Mouse (Mus musculus): Measurements from ENCODE around the gene 9630041A04Rik. TPM values are rescaled to one million over a fixed set of nuclear protein-coding genes. Genes with fewer than 3 reads are reported as not detected.

9630041A04Rik gene
- polyA plus RNA-seq, 1 experiment from 2014 or later, result not detected

- Histone ChIP-seq H3K9ac (no peak overlapping the region), H3K27ac (no peak overlapping the region), H3K4me2 (no peak overlapping the region), H3K4me3 (no peak overlapping the region), H3K27me3 (no peaks in the 10 kb centered on the region), H3K36me3 (no peaks in the 10 kb centered on the region), H3K4me1 (no peaks in the 10 kb centered on the region), H3K9me3 (no peaks in the 10 kb centered on the region)
- no peak for ATAC-seq (ENCODE audit: insufficient number of reproducible peaks, low FRiP score, low TSS enrichment, low read depth)
- 46% methylated on average over 4 of the region's 4 CpGs for WGBS
Measured at GRCm38 (mm10) chr9:101924829-101925228, 63.2 kb downstream of the 9630041A04Rik start.

GRCm38 (mm10) chr9:101933946-101934573, 72.4 kb downstream of the 9630041A04Rik start:
- no peak overlapping the region for H3K9ac ChIP-seq
- ATAC-seq (ENCODE audit: insufficient number of reproducible peaks, low FRiP score, low TSS enrichment, low read depth), result no peak
- whole genome bisulfite sequencing, result 60% methylated on average over 8 of the region's 8 CpGs
- H3K4me2 ChIP-seq, result no peak overlapping the region
- no peaks in the 10 kb centered on the region for H3K9me3 ChIP-seq
- no peaks in the 10 kb centered on the region for H3K27me3 ChIP-seq
- no peak overlapping the region for H3K4me3 ChIP-seq
- H3K27ac ChIP-seq, result no peak overlapping the region
- H3K4me1 ChIP-seq, result no peaks in the 10 kb centered on the region
- no peaks in the 10 kb centered on the region for H3K36me3 ChIP-seq

GRCm38 (mm10) chr9:101934887-101935286, 73.2 kb downstream of the 9630041A04Rik start:
- Histone ChIP-seq H3K4me2 (no peak overlapping the region), H3K9ac (no peak overlapping the region), H3K4me1 (no peaks in the 10 kb centered on the region), H3K4me3 (no peak overlapping the region), H3K9me3 (no peaks in the 10 kb centered on the region), H3K27ac (no peak overlapping the region), H3K36me3 (no peaks in the 10 kb centered on the region), H3K27me3 (no peaks in the 10 kb centered on the region)
- ATAC-seq (ENCODE audit: insufficient number of reproducible peaks, low FRiP score, low TSS enrichment, low read depth), result no peak
- 78% methylated on average over 8 of the region's 8 CpGs for WGBS

- Histone ChIP-seq H3K4me3 (no peak overlapping the region), H3K9ac (no peak overlapping the region), H3K36me3 (no peaks in the 10 kb centered on the region), H3K27me3 (no peaks in the 10 kb centered on the region), H3K27ac (no peak overlapping the region), H3K4me2 (no peak overlapping the region), H3K4me1 (no peaks in the 10 kb centered on the region), H3K9me3 (no peaks in the 10 kb centered on the region)
- 70% methylated on average over 4 of the region's 4 CpGs for WGBS
- ATAC-seq (ENCODE audit: insufficient number of reproducible peaks, low FRiP score, low TSS enrichment, low read depth), result no peak
Measured at GRCm38 (mm10) chr9:101938066-101938465, 76.4 kb downstream of the 9630041A04Rik start.

- WGBS, result 59% methylated on average over 5 of the region's 5 CpGs
- no peak overlapping the region for H3K4me3 ChIP-seq
- no peaks in the 10 kb centered on the region for H3K9me3 ChIP-seq
- H3K4me1 ChIP-seq, result no peaks in the 10 kb centered on the region
- ATAC-seq (ENCODE audit: insufficient number of reproducible peaks, low FRiP score, low TSS enrichment, low read depth), result no peak
- H3K9ac ChIP-seq, result no peak overlapping the region
- H3K4me2 ChIP-seq, result no peak overlapping the region
- H3K27ac ChIP-seq, result no peak overlapping the region
- no peaks in the 10 kb centered on the region for H3K36me3 ChIP-seq
- H3K27me3 ChIP-seq, result no peaks in the 10 kb centered on the region
Measured at GRCm38 (mm10) chr9:101939006-101939405, 77.4 kb downstream of the 9630041A04Rik start.

GRCm38 (mm10) chr9:101940182-101940581, 78.5 kb downstream of the 9630041A04Rik start:
- 0 out of 2 replicates have a peak, but pooled peaks cover 2% of the 10 kb centered on the region for H3K27me3 ChIP-seq
- H3K36me3 ChIP-seq, result no peaks in the 10 kb centered on the region
- no peak overlapping the region for H3K4me3 ChIP-seq
- no peak for ATAC-seq (ENCODE audit: insufficient number of reproducible peaks, low FRiP score, low TSS enrichment, low read depth)
- H3K4me1 ChIP-seq, result no peaks in the 10 kb centered on the region
- no peak overlapping the region for H3K27ac ChIP-seq
- no peaks in the 10 kb centered on the region for H3K9me3 ChIP-seq
- WGBS, result 71% methylated on average over 3 of the region's 3 CpGs
- H3K4me2 ChIP-seq, result no peak overlapping the region
- H3K9ac ChIP-seq, result no peak overlapping the region

- Histone ChIP-seq H3K9me3 (no peaks in the 10 kb centered on the region), H3K4me1 (no peaks in the 10 kb centered on the region), H3K4me2 (no peak overlapping the region), H3K4me3 (no peak overlapping the region), H3K27ac (no peak overlapping the region), H3K36me3 (no peaks in the 10 kb centered on the region), H3K27me3 (0 out of 2 replicates have a peak, but pooled peaks cover 4% of the 10 kb centered on the region), H3K9ac (no peak overlapping the region)
- 74% methylated on average over 9 of the region's 9 CpGs for WGBS
- no peak for ATAC-seq (ENCODE audit: insufficient number of reproducible peaks, low FRiP score, low TSS enrichment, low read depth)
Measured at GRCm38 (mm10) chr9:101942058-101942669, 80.5 kb downstream of the 9630041A04Rik start.

- Histone ChIP-seq H3K4me2 (no peak overlapping the region), H3K4me1 (no peaks in the 10 kb centered on the region), H3K36me3 (no peaks in the 10 kb centered on the region), H3K9me3 (no peaks in the 10 kb centered on the region), H3K27ac (no peak overlapping the region), H3K9ac (no peak overlapping the region), H3K27me3 (0 out of 2 replicates have a peak, but pooled peaks cover 4% of the 10 kb centered on the region), H3K4me3 (no peak overlapping the region)
- 54% methylated on average over 7 of the region's 7 CpGs for WGBS
- no peak for ATAC-seq (ENCODE audit: insufficient number of reproducible peaks, low FRiP score, low TSS enrichment, low read depth)
Measured at GRCm38 (mm10) chr9:101945326-101945725, 83.7 kb downstream of the 9630041A04Rik start.

GRCm38 (mm10) chr9:101945814-101946213, 84.2 kb downstream of the 9630041A04Rik start:
- 91% methylated on average over 4 of the region's 4 CpGs for WGBS
- H3K9ac ChIP-seq, result no peak overlapping the region
- no peaks in the 10 kb centered on the region for H3K36me3 ChIP-seq
- no peaks in the 10 kb centered on the region for H3K9me3 ChIP-seq
- H3K27ac ChIP-seq, result no peak overlapping the region
- H3K4me1 ChIP-seq, result no peaks in the 10 kb centered on the region
- ATAC-seq (ENCODE audit: insufficient number of reproducible peaks, low FRiP score, low TSS enrichment, low read depth), result no peak
- H3K27me3 ChIP-seq, result 0 out of 2 replicates have a peak, but pooled peaks cover 4% of the 10 kb centered on the region
- no peak overlapping the region for H3K4me3 ChIP-seq
- H3K4me2 ChIP-seq, result no peak overlapping the region

- Histone ChIP-seq H3K27me3 (0 out of 2 replicates have a peak, but pooled peaks cover 4% of the 10 kb centered on the region), H3K9ac (no peak overlapping the region), H3K4me3 (no peak overlapping the region), H3K9me3 (no peaks in the 10 kb centered on the region), H3K4me2 (no peak overlapping the region), H3K36me3 (no peaks in the 10 kb centered on the region), H3K4me1 (no peaks in the 10 kb centered on the region), H3K27ac (no peak overlapping the region)
- no peak for ATAC-seq (ENCODE audit: insufficient number of reproducible peaks, low FRiP score, low TSS enrichment, low read depth)
- 17% methylated on average over 3 of the region's 3 CpGs for WGBS
Measured at GRCm38 (mm10) chr9:101950101-101950500, 88.5 kb downstream of the 9630041A04Rik start.

- Histone ChIP-seq H3K4me1 (no peaks in the 10 kb centered on the region), H3K9me3 (no peaks in the 10 kb centered on the region), H3K4me2 (no peak overlapping the region), H3K27me3 (no peaks in the 10 kb centered on the region), H3K36me3 (no peaks in the 10 kb centered on the region), H3K9ac (no peak overlapping the region), H3K4me3 (no peak overlapping the region), H3K27ac (no peak overlapping the region)
- WGBS, result 66% methylated on average over 4 of the region's 4 CpGs
- no peak for ATAC-seq (ENCODE audit: insufficient number of reproducible peaks, low FRiP score, low TSS enrichment, low read depth)
Measured at GRCm38 (mm10) chr9:101954529-101954928, 92.9 kb downstream of the 9630041A04Rik start.

- Histone ChIP-seq H3K36me3 (no peaks in the 10 kb centered on the region), H3K4me3 (no peak overlapping the region), H3K4me1 (no peaks in the 10 kb centered on the region), H3K4me2 (no peak overlapping the region), H3K9me3 (no peaks in the 10 kb centered on the region), H3K27me3 (no peaks in the 10 kb centered on the region), H3K27ac (no peak overlapping the region), H3K9ac (no peak overlapping the region)
- ATAC-seq (ENCODE audit: insufficient number of reproducible peaks, low FRiP score, low TSS enrichment, low read depth), result no peak
- 29% methylated on average over 4 of the region's 4 CpGs for WGBS
Measured at GRCm38 (mm10) chr9:101956228-101956627, 94.6 kb downstream of the 9630041A04Rik start.
